Mouse (Mus musculus): ENCODE measurements around the gene Azin2. TPM values are rescaled to one million over a fixed set of nuclear protein-coding genes. Genes with fewer than 3 reads are reported as not detected.

Gene Azin2
- not detected for total RNA-seq (2023)

DNA sequence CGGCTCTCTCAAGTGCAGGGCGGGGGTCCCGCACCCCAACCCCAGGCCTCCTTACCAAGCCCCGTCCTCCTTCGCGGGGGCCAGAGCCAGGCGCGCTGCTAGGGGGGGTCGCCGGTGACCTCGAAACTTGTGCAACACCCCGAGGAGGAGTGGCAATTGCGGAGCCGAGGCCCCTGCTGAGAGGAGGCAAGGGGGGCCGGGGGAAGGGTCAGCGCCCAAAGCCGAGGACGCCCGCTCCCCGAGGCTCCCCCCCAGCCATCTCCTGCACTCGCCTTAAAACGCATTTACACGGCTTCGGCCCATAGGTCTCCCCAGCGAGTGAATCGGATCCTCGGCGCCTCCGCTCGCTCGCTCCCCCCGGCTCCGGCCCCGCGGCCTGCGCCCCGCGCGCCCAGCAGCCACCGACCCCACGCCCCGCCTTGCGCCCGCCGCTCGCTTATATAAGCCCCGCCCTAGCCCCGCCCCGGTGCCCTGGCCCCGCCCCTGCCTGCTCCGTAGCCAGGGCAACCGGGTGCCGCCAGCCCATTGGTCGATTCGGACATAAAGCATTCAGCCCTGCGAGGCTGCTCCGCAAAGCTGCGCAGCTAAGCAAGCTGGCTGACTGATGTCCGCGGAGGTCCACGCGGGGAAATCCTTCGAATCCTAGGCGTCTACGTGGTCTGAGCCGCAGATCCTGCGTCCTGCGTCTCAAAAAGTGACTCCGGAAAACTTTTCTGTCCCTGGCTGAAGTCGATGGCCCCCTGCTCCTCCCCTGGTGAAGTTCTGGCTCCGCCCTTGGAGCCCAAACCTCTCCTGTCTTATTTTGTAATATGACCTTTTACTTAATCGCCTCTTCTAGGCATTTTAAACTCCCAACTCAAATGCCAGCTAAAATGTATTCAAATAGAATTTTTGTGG is at the start of gene Azin2:
TSS of gene Azin2 (minus strand) at position 414 of the 897 bp plus-strand sequence.

DNA sequence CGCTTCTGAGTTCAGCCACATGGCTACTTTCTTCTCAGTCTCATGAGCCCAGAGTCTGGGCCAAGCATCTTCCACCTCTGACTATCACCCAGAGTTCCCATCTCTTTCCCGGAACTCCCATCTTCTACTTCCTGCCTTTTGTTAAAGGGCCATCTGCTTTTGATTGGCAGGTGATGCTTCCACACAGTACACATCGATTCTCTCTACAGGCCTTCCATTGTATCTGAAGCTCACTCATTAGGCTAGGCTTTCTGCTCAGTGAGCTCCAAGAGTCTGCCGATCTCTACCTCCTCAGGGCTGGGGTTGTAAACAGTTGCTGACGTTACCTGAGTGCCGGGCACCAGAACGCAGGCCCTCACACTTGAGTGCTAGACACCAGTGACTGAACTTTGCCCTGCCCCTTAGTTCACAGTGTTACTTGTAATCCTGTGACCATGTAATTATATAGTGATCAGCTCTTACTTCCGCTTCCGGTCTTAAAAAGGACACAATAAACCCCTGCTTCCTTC is 29.3 kb upstream of the Azin2 start, which contains the start of gene Ak2:
TSS of gene Ak2 (plus strand) at position 459 of the 509 bp plus-strand sequence.

GRCm38 (mm10) chr4:128883379-128883781 is 78.9 kb downstream of the Azin2 start, which contains the start of gene Trim62:
TSS of gene Trim62 (plus strand) at chr4:128883580.

Other genes with a start within 250 kb of the Azin2 start
- 2.2 TPM for gene A3galt2, start 207.1 kb downstream of the Azin2 start, total RNA-seq (2023)
- gene Zfp362, start 156.4 kb downstream of the Azin2 start, total RNA-seq (2023), result 35.8 TPM
- 4.4 TPM for gene Trim62, start 78.9 kb downstream of the Azin2 start, total RNA-seq (2023)
- 54.9 TPM for gene Ak2, start 29.5 kb upstream of the Azin2 start, total RNA-seq (2023)
- 57.0 TPM for gene Rnf19b, start 95.8 kb upstream of the Azin2 start, total RNA-seq (2023)
- not detected for gene Tmem54, start 143.1 kb upstream of the Azin2 start, total RNA-seq (2023)
- 0.46 TPM for gene Hpca, start 159.6 kb upstream of the Azin2 start, total RNA-seq (2023)
- gene Fndc5, start 174.6 kb upstream of the Azin2 start, total RNA-seq (2023), result 0.18 TPM
- 38.5 TPM for gene S100pbp, start 227.3 kb upstream of the Azin2 start, total RNA-seq (2023)
- gene Yars, start 227.3 kb upstream of the Azin2 start, total RNA-seq (2023), result 60.3 TPM